Mouse (Mus musculus) kidney, postnatal 36 days (tissue): ENCODE data around the gene Rogdi.

Source experiments
- DNase-seq, 2 experiments: peaks; one replicate each; pipeline ENCODE4 v3.0.0; 2021 to 2022; ENCODE audit warnings: mixed read lengths in 2 of 2

Gene Rogdi

DNA sequence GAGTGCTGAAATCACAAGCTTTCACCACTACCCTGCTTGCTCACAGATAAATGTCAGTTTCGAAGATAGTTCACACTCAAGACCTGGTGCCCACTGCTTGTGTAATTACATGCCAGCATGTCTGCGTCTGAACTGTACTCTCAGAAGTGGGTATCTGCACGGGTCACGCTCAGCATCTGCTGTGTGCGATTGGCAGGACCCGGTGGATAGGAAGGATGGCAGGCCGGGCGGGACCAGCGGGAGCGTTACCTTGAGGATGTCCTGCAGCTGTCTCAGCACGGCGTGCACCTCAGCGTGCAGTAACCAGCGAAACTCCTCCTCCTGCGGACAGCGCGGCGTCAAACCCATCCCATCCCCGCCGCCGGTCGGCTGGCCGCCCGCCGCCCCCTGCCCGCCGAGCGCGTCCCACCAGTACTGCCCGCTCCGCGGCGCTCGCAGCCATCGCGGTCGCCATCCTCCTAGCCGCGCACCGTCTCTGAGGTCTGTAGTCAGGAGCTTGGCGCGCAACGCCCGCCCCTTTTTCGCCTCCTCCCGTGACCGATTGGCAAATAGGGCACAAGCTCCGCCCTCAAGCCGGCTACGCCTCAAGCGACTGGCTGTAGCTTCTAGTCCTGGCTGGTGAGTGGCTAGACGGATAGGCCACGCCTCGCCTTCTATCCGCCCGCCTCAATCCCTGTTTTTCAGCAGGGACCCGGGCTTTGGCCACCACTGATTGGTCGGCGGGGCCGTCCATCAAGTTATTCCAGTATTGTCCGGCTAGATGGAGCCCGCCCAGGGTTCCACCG, at the start of gene Rogdi:
Gene Rogdi, minus strand, starts transcription at position 500 of the 785 bp plus-strand sequence.
- peak; percentile 99 to 100 for DNase-seq

- peak in 1 of 2 experiments; percentile 29 for DNase-seq
Measured at GRCm38 (mm10) chr16:5058114-5058513, 44.8 kb upstream of the Rogdi start.

DNA sequence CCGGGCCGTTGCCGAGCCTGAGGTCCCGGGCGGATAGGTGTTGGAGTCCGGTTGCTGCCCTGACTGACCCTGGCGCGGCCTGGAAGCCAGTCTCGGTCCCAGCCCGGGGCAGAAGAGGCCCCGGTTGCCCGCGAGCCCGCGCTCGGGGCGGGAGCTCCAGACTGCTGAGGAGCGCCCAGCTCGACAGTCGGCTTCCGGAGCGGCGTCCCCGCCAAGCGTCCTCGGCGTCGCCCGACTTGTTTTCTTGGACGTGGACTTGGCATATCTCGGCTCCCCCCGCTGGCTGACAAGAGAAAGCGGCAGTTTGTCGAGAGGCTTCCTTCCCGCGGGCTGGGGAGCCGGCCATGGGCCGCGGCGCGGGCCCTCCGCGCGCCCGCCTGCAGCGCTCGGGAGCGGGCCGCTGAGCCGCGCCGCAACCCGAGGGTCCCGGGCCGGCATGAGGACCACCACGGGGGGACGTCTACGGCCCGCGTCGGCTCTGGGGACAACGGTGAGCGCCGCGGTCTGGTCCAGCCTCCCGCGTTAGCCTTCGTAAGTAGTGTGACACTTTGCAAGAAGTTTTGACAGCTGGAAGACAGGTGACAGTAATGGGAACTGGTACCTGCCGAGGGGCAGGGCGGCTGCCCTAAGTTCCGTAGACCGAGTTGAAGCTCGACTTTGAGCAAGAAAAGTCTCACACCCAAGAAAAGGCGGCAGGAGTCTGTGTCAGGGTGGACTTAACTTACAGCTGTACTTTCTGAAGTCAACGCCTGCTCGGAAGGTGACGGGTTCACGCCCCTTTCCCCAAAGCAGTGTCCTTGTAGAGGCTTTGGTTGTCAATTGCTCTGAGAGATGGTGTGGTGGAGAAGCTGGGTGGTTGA, 37.1 kb upstream of the Rogdi start:
- peak; percentile 84 to 86 for DNase-seq

DNA sequence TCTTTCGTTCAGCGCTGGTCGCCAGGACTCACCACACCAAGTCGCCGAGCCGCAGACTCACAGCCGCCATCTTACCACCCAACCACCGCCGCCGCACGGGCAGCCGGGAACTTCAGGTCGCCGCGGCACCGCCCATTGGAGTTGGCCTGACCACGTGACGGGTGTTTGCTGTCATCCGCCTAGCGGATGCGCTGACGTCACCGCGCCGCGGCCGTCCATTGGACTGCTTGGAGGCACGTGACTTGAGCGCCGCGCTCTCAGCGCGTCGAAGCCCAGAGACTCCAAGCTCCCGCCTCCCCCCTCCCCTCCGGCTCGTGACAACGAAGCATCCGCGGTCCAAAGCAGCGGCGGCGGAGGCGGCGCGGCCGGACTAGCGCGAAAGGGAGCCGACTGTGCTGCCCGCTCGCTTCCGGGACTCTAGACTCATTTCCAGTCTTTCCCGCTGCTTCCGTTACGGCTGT, 36.5 kb upstream of the Rogdi start, which contains the start of the genes Glyr1 and Ubn1:
Gene Glyr1, minus strand, starts transcription at position 90 of the 461 bp plus-strand sequence.
Gene Ubn1, plus strand, starts transcription at position 284 of the 461 bp plus-strand sequence.
- peak; percentile 100 for DNase-seq

DNA sequence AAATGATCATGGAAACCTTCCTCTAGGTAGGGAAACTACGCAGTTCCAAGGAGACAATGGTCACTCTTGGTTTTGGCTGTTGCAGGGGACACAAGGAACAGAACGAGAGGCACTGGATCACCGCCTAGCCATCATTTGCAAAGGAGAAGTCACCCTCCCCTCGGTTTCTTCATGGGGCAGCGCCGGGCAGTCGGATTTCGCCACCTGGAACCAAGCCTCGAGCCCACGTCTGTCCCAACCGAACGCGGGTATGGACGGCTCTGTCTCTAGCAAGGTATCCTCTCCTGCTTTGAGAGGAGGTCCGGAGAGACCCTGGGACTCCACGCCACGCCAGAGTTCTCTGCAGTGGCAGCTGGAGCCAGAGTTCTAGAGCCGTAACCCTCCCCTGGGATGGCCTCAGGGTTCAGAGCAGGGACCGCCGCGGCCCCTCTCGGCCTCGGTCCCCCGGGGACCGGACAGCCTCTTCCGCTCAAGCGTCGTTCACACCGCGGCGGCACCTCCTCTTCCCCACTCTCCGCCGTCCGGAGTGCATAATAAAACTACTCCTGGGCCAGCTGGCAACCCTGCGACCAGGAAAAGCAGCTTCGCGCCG, 35.9 kb upstream of the Rogdi start:
- peak in 1 of 2 experiments; percentile 19 for DNase-seq

- DNase-seq = no peak
Measured at GRCm38 (mm10) chr16:5045322-5045721, 32.0 kb upstream of the Rogdi start.

GRCm38 (mm10) chr16:5036649-5037234, 23.4 kb upstream of the Rogdi start:
- DNase-seq = peak in 1 of 2 experiments; percentile 52

DNA sequence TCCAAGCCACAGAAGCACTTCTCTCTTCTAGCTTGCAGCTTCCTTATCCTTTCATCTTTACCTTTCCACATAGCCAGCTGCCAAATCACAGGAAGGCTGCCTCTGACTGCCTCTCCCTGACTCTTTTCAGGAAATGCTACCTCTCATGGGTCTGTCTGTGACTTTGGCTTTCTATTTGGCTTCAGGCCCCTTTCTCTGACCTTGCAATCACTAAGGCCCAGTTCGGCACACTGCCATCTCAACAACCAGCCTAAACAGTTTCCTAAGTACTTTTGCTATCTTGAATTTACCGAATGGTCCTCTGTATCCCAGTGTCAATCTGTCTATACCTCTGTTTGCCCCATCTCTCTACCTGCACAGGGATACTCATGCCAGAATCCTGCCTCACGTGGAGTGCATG, 22.2 kb upstream of the Rogdi start:
- DNase-seq = no peak

DNA sequence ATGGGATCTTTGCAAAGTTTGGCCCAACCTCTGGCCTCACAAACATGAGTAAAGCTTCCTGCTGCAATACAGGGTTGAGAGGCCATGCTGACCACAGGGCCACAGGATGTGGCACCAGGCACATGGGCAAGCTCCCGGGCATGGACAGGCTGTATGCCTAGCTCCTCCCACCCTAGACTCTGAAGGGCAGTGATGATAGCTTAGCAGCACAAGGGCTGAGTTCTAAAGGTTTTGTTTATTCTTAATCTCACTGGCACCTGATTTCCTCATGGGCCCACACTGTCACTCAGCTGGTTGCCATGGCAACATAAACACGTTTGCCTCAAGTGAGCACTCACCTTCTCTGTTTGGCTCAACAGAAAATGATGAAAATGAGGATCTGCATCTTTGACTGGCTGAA, 16.5 kb upstream of the Rogdi start:
- no peak for DNase-seq

- no peak for DNase-seq
Measured at GRCm38 (mm10) chr16:5024021-5024420, 10.7 kb upstream of the Rogdi start.

DNA sequence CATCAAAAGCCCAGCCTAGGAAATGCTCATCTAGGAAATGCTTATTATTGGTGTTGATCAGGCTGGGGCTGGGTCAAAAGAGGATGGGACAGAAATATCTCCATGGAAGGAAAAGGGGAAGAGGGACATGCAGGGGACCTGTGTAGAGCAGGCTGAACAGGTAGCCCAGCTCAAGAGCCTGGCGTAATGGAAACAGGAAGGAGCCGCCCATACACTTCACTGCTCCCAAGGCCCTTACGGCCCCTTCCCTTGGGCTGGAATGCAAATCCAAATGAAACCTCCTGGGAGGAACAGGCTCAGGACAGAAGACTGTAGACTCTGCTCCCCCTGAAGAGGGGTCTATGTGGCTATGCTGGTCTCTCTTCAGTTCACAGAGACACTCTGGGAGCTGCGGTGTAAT, 1.2 kb upstream of the Rogdi start:
- DNase-seq = no peak

- DNase-seq = peak; percentile 65 to 76
Measured at GRCm38 (mm10) chr16:5012036-5013005, 1.0 kb downstream of the Rogdi start.

GRCm38 (mm10) chr16:5011285-5011684, 2.1 kb downstream of the Rogdi start:
- no peak for DNase-seq

DNA sequence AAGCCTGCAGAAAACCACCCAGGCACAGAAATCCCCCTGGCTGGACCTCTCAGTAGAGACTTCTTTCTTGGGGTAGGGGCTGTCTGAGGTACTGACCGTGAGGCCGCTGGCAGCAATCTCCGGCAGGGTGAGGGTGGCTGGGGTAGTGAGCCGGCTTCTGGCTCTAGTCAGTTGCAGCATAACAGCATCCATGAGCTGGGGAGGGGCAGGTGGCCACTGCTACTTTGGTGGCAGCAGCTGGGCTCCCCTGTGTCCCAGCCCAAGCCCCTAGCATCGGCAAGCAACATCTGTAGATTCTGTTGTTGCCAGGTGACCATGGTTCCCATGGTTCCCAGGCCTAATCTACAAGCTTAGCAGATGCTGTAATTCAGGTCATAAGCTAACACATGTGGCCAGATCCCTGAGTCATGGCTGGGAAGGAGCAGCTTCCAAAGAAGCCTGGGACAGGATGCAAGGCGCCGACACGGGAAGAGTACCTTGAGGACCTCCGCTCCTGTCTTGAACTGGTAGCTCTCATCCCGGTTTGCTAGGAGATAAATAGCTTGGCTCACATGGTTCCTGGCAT, 2.9 kb downstream of the Rogdi start:
- DNase-seq = no peak

GRCm38 (mm10) chr16:5008076-5008475, 5.3 kb downstream of the Rogdi start:
- peak; percentile 69 to 82 for DNase-seq

DNA sequence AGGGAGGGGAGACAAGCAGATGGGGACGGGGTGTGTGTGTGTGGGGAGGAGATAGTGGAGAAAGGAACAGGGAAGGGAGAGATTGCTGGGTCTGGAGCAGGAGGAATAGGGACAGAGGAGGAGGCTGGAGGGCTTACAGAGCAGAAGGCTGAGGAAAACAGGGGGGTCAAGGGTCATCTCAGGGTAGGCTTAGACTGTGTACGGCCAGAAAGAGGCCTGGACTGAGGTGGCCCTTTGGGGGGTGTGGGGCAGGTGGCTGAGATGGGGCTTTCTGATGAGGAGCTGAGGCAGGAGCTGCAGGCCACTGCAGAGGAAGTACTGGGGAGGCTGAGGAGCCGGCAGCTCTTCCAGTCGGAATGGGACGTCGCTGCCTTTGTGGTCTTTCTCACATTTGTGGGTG, 5.9 kb downstream of the Rogdi start:
- DNase-seq = peak; percentile 40 to 50

DNA sequence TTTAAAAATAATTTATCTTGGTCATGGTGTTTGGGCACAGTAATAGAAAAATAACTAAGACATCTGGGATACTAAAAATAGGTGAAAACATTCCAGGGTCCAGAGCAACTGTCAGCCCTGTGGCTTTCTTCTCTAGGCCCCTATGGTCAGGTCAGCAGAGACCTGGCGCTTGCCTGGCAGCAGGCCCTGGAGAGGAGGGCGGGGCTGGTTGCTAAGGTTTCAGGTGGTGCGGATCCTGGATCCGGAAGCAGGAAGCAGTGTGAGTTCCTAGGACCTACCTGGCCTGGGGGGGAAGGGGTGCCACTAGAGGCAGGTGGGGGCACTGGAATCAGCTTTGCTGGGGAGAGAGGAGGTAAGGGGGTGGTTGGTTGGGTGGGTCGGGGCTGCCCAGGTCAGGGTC, 6.3 kb downstream of the Rogdi start, which contains the start of gene Smim22:
Gene Smim22, plus strand, starts transcription at position 222 of the 400 bp plus-strand sequence.
- DNase-seq = peak; percentile 90 to 92

DNA sequence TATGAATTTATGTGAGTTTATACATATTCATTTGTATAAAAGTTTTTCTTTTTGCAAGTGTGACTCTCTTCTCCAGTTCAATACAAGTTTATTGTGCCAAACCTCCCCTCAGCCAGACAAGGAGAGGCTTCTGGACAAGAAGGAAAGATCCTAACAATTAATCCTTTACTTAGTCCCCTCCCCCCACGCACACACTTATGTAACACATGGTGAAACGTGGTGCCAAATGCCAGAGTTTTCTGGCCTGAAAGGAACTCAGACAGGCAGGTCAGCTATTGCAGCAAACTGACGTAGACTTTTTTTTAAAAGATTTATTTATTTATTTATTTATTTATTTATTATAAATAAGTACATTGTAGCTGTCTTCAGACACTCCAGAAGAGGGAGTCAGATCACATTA, 12.7 kb downstream of the Rogdi start:
- DNase-seq = peak; percentile 71 to 75

DNA sequence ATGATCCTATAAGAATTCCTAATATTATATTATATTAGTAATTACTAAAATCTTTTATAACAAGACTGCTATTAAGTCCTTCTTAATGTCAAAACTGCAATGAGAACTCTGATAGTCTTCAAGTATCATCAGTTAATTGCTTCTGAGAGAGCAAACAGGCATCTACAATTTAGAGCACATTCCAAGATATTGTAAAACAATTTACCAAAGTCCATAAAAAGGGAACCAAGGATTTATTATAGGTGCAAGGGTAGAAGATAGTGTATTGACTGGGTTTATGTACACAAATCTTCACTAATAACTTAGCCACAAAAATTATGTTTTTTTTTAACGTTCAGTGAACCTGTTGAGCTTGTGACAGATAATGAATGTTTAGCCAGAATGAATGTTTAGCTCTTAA, 14.4 kb downstream of the Rogdi start:
- DNase-seq = no peak

GRCm38 (mm10) chr16:4997553-4997952, 15.8 kb downstream of the Rogdi start, which contains the start of gene Sept12:
TSS of gene Sept12 (minus strand) at chr16:4997852.
- peak; percentile 54 to 57 for DNase-seq

- DNase-seq = no peak
Measured at GRCm38 (mm10) chr16:4993276-4993675, 20.1 kb downstream of the Rogdi start.
